Mouse (Mus musculus) C2C12 (cell line): ENCODE measurements around the gene Rab7.

Experiments used
- CEBPB ChIP-seq: IDR thresholded peaks from one replicate; pipeline ENCODE4 v1.6.1; 2011; ENCODE audit warnings: low read depth, mild to moderate bottlenecking, control low read depth, moderate library complexity
- CTCF ChIP-seq: IDR thresholded peaks from one replicate; pipeline ENCODE4 v1.5.1; 2011; ENCODE audit not compliant: control insufficient read depth, insufficient read depth, insufficient read length
- FOSL1 ChIP-seq: IDR thresholded peaks from one replicate; pipeline ENCODE4 v1.8.0; 2011; ENCODE audit warnings: mild to moderate bottlenecking, low read length; ENCODE audit not compliant: poor library complexity, insufficient read depth, severe bottlenecking
- MAX ChIP-seq: IDR thresholded peaks from one replicate; pipeline ENCODE4 v1.6.1; 2011; ENCODE audit warnings: mild to moderate bottlenecking, control low read depth
- MYOD1 ChIP-seq: IDR thresholded peaks from one replicate; pipeline ENCODE4 v1.6.1; 2011; ENCODE audit warnings: low read depth; ENCODE audit not compliant: control insufficient read depth, insufficient read length
- MYOG ChIP-seq: IDR thresholded peaks from one replicate; pipeline ENCODE4 v1.6.1; 2011; ENCODE audit not compliant: control insufficient read depth, insufficient read length; ENCODE audit errors: extremely low read depth
- USF1 ChIP-seq: IDR thresholded peaks from one replicate; pipeline ENCODE4 v1.6.1; 2011; ENCODE audit warnings: low read depth, mild to moderate bottlenecking, control low read depth, moderate library complexity

GRCm38 (mm10) chr6:88059903-88060302 is 14.8 kb upstream of the Rab7 start:
- no peak for TF ChIP-seq MAX
- no peak for TF ChIP-seq CTCF
- TF ChIP-seq USF1 = no peak
- no peak for TF ChIP-seq MYOD1
- no peak for TF ChIP-seq MYOG
- no peak for TF ChIP-seq FOSL1
- TF ChIP-seq CEBPB = no peak
